Mouse (Mus musculus): Measurements from ENCODE around the gene Wsb2. TPM values are rescaled to one million over a fixed set of nuclear protein-coding genes. Genes with fewer than 3 reads are reported as not detected.

Gene Wsb2
- total RNA-seq, 1 experiment from 2014 or later = 42.1 TPM

GRCm38 (mm10) chr5:117354121-117354520, 3.0 kb upstream of the Wsb2 start:
- no peak for ATAC-seq (replicated peaks; ENCODE audit: insufficient number of reproducible peaks, low FRiP score, low TSS enrichment, poor library complexity, severe bottlenecking)

GRCm38 (mm10) chr5:117355648-117356303, 1.3 kb upstream of the Wsb2 start:
- no peak for ATAC-seq (replicated peaks; ENCODE audit: insufficient number of reproducible peaks, low FRiP score, low TSS enrichment, poor library complexity, severe bottlenecking)

GRCm38 (mm10) chr5:117356365-117357128, 557 bp upstream of the Wsb2 start:
- ATAC-seq (replicated peaks; ENCODE audit: insufficient number of reproducible peaks, low FRiP score, low TSS enrichment, poor library complexity, severe bottlenecking) = no peak

- ATAC-seq (replicated peaks; ENCODE audit: insufficient number of reproducible peaks, low FRiP score, low TSS enrichment, poor library complexity, severe bottlenecking) = peak; percentile 36; the same call in 1 of the 2 replicates
These were observed 559 bp downstream of the Wsb2 start for GRCm38 (mm10) chr5:117357478-117358247.

GRCm38 (mm10) chr5:117358248-117358630, 1.1 kb downstream of the Wsb2 start:
- no peak for ATAC-seq (replicated peaks; ENCODE audit: insufficient number of reproducible peaks, low FRiP score, low TSS enrichment, poor library complexity, severe bottlenecking)

- no peak for ATAC-seq (replicated peaks; ENCODE audit: insufficient number of reproducible peaks, low FRiP score, low TSS enrichment, poor library complexity, severe bottlenecking)
These were observed 1.6 kb downstream of the Wsb2 start for GRCm38 (mm10) chr5:117358725-117359124.

- no peak for ATAC-seq (replicated peaks; ENCODE audit: insufficient number of reproducible peaks, low FRiP score, low TSS enrichment, poor library complexity, severe bottlenecking)
These were observed 2.6 kb downstream of the Wsb2 start for GRCm38 (mm10) chr5:117359497-117360227.

- no peak for ATAC-seq (replicated peaks; ENCODE audit: insufficient number of reproducible peaks, low FRiP score, low TSS enrichment, poor library complexity, severe bottlenecking)
These were observed 3.1 kb downstream of the Wsb2 start for GRCm38 (mm10) chr5:117360228-117360515.

GRCm38 (mm10) chr5:117360631-117361541, 3.8 kb downstream of the Wsb2 start:
- ATAC-seq (replicated peaks; ENCODE audit: insufficient number of reproducible peaks, low FRiP score, low TSS enrichment, poor library complexity, severe bottlenecking) = no peak

- ATAC-seq (replicated peaks; ENCODE audit: insufficient number of reproducible peaks, low FRiP score, low TSS enrichment, poor library complexity, severe bottlenecking) = no peak
These were observed 4.5 kb downstream of the Wsb2 start for GRCm38 (mm10) chr5:117361590-117361989.

- ATAC-seq (replicated peaks; ENCODE audit: insufficient number of reproducible peaks, low FRiP score, low TSS enrichment, poor library complexity, severe bottlenecking) = 0 out of 2 replicates have a peak, but pooled peaks have one; percentile 38
These were observed 6.1 kb downstream of the Wsb2 start for GRCm38 (mm10) chr5:117363066-117363782.

GRCm38 (mm10) chr5:117364821-117365220, 7.7 kb downstream of the Wsb2 start:
- ATAC-seq (replicated peaks; ENCODE audit: insufficient number of reproducible peaks, low FRiP score, low TSS enrichment, poor library complexity, severe bottlenecking) = no peak

- ATAC-seq (replicated peaks; ENCODE audit: insufficient number of reproducible peaks, low FRiP score, low TSS enrichment, poor library complexity, severe bottlenecking) = no peak
These were observed 8.9 kb downstream of the Wsb2 start for GRCm38 (mm10) chr5:117365904-117366561.

- ATAC-seq (replicated peaks; ENCODE audit: insufficient number of reproducible peaks, low FRiP score, low TSS enrichment, poor library complexity, severe bottlenecking) = no peak
These were observed 10.1 kb downstream of the Wsb2 start for GRCm38 (mm10) chr5:117367206-117367605.

GRCm38 (mm10) chr5:117370592-117370991, 13.5 kb downstream of the Wsb2 start:
- no peak for ATAC-seq (replicated peaks; ENCODE audit: insufficient number of reproducible peaks, low FRiP score, low TSS enrichment, poor library complexity, severe bottlenecking)

GRCm38 (mm10) chr5:117373418-117373817, 16.3 kb downstream of the Wsb2 start:
- no peak for ATAC-seq (replicated peaks; ENCODE audit: insufficient number of reproducible peaks, low FRiP score, low TSS enrichment, poor library complexity, severe bottlenecking)

Data from monocyte, adult 5-6 weeks (primary cell).